In genomic region chr14:79768076-79768830, GRCm38 (mm10) we compare ENCODE assay signal across 8 mouse cellular contexts. TPM values are rescaled to one million over a fixed set of nuclear protein-coding genes. Genes with fewer than 3 reads are reported as not detected.
DNase-seq lines count a peak whose midpoint lies in the region; ATAC-seq and TF ChIP-seq lines count a peak whose summit lies in the region.

No protein-coding gene starts in this region.

- 1% methylated on average over 59 of the region's 59 CpGs for WGBS in heart, embryonic 15.5 days
- under 1% methylated on average over 52 of the region's 59 CpGs for WGBS in forebrain, postnatal 0 days
- under 1% methylated on average over 59 of the region's 59 CpGs for WGBS in midbrain, embryonic 14.5 days

- DNase-seq in heart, postnatal 10 days, result no peak
- peak; percentile 15 for DNase-seq in ZHBTc4 (ENCODE audit: low read depth, low spot score)
- DNase-seq in forebrain, postnatal 0 days, result peak; percentile 38
- peak; percentile 66 for DNase-seq in midbrain, embryonic 14.5 days
- DNase-seq in urinary bladder, postnatal 36 days (ENCODE audit: low spot score in 2 of 2), result no peak
- no peak for DNase-seq in urinary bladder, postnatal 14 days (ENCODE audit: low spot score)
- DNase-seq in cerebellum, postnatal 36 days, result no peak

- no peaks in the 10 kb centered on the region for H3K9me3 ChIP-seq in heart, embryonic 15.5 days (replicated peaks)
- H3K9me3 ChIP-seq in forebrain, postnatal 0 days (ENCODE audit: low read length), result no peaks in the 10 kb centered on the region
- H3K9me3 ChIP-seq in midbrain, embryonic 14.5 days (ENCODE audit: control insufficient read depth, low read length), result no peaks in the 10 kb centered on the region

- peak overlapping the region; percentile 44 for H3K4me2 ChIP-seq in heart, embryonic 15.5 days
- H3K4me2 ChIP-seq in forebrain, postnatal 0 days (ENCODE audit: low read depth), result peak overlapping the region; percentile 75
- H3K4me2 ChIP-seq in midbrain, embryonic 14.5 days (ENCODE audit: low read length), result peak overlapping the region; percentile 80

- no peak overlapping the region for H3K9ac ChIP-seq in heart, embryonic 15.5 days
- peak overlapping the region; percentile 65 for H3K9ac ChIP-seq in forebrain, postnatal 0 days
- peak overlapping the region; percentile 83 for H3K9ac ChIP-seq in midbrain, embryonic 14.5 days (replicated peaks; ENCODE audit: low read length)

- H3K27ac ChIP-seq in heart, embryonic 15.5 days, result no peak overlapping the region
- H3K27ac ChIP-seq in forebrain, postnatal 0 days (ENCODE audit: low read depth, low read length), result peak overlapping the region; percentile 94; the same call in 1 of the 2 replicates
- H3K27ac ChIP-seq in midbrain, embryonic 14.5 days (replicated peaks; ENCODE audit: low read depth, low read length), result peak overlapping the region; percentile 88

- intact Hi-C loops in heart, postnatal 10 days (cut with DNase I), result loop anchor here (10.0 kb wide), 1 partner anchor 147 kb away; no protein-coding TSS in a partner anchor

- peak; percentile 45 for TF ChIP-seq CTCF in forebrain, postnatal 0 days (IDR thresholded peaks at IDR 0.05; ENCODE audit: low read depth)

- H3K27me3 ChIP-seq in heart, embryonic 15.5 days, result peaks cover 81% of the 10 kb centered on the region
- H3K27me3 ChIP-seq in forebrain, postnatal 0 days (ENCODE audit: insufficient read depth, low read length), result no peaks in the 10 kb centered on the region; the same call in 1 of the 2 replicates
- H3K27me3 ChIP-seq in midbrain, embryonic 14.5 days (ENCODE audit: control insufficient read depth, insufficient read depth, low read length), result no peaks in the 10 kb centered on the region; the same call in 1 of the 2 replicates

- H3K36me3 ChIP-seq in heart, embryonic 15.5 days, result no peaks in the 10 kb centered on the region
- 0 out of 2 replicates have a peak, but pooled peaks cover 4% of the 10 kb centered on the region for H3K36me3 ChIP-seq in forebrain, postnatal 0 days (ENCODE audit: insufficient read depth)
- H3K36me3 ChIP-seq in midbrain, embryonic 14.5 days (ENCODE audit: control insufficient read depth, insufficient read depth, low read length), result peaks cover 15% of the 10 kb centered on the region

- peaks cover 39% of the 10 kb centered on the region for H3K4me1 ChIP-seq in heart, embryonic 15.5 days (replicated peaks)
- H3K4me1 ChIP-seq in forebrain, postnatal 0 days (ENCODE audit: insufficient read depth), result peaks cover 21% of the 10 kb centered on the region
- peaks cover 44% of the 10 kb centered on the region for H3K4me1 ChIP-seq in midbrain, embryonic 14.5 days (ENCODE audit: control insufficient read depth, insufficient read depth, low read length)

- H3K4me3 ChIP-seq in heart, embryonic 15.5 days, result peak overlapping the region; percentile 35
- H3K4me3 ChIP-seq in forebrain, postnatal 0 days (ENCODE audit: low read depth, low read length), result peak overlapping the region; percentile 62
- H3K4me3 ChIP-seq in midbrain, embryonic 14.5 days (replicated peaks; ENCODE audit: low read depth, low read length), result peak overlapping the region; percentile 69

- ATAC-seq in heart, embryonic 15.5 days (replicated peaks; ENCODE audit: insufficient number of reproducible peaks, insufficient read depth, low FRiP score, low read depth), result no peak
- ATAC-seq in forebrain, postnatal 0 days, result no peak
- ATAC-seq in midbrain, embryonic 14.5 days (ENCODE audit: low FRiP score, low TSS enrichment), result no peak

RNA-seq across cellular contexts. Expression of gene Pcdh8, which starts 2.9 kb away (rescaled TPM):
- 0.06 and 0.28 TPM in 2 replicates for polyA plus RNA-seq in heart, embryonic 15.5 days (2015; fragmentation: Nextera tagmentation; extraction: Ambion mirVana)
- not detected for total RNA-seq in heart, postnatal 10 days (2021)
- total RNA-seq in forebrain, postnatal 0 days (2014; rRNA removed), result 86.4 and 130 TPM in 2 replicates
- 41.8 and 51.5 TPM in 2 replicates for polyA plus RNA-seq in forebrain, postnatal 0 days (2015; fragmentation: Nextera tagmentation; extraction: Ambion mirVana)
- 58.7 and 61.2 TPM in 2 replicates for polyA plus RNA-seq in midbrain, embryonic 14.5 days (2014; fragmentation: Nextera tagmentation; extraction: Ambion mirVana)

Comparison
In these comparisons a context has a peak if more than half of its experiments do, and no peak if none do; other contexts are left out.
1. DNase-seq: peak in ZHBTc4 (single experiment), forebrain, postnatal 0 days (single experiment) and midbrain, embryonic 14.5 days (single experiment); none in heart, postnatal 10 days (0 of 2), urinary bladder, postnatal 36 days (0 of 2), urinary bladder, postnatal 14 days (single experiment) and cerebellum, postnatal 36 days (0 of 2).
2. RNA of gene Pcdh8, which starts 2.9 kb away (polyA plus RNA-seq): 58.7 to 61.2 TPM in midbrain, embryonic 14.5 days and 41.8 to 51.5 TPM in forebrain, postnatal 0 days; 0.06 to 0.28 TPM in heart, embryonic 15.5 days; every median in the first group is over 10 times any median in the second.
3. Peak in every context shown above with its lines, with median percentiles within 50 percentile points of each other: H3K4me2 ChIP-seq and H3K4me3 ChIP-seq.